In genomic region chr10:22017469-22018159, GRCm38 (mm10) we compare ENCODE assay signal across 23 mouse cellular contexts. TPM values are rescaled to one million over a fixed set of nuclear protein-coding genes. Genes with fewer than 3 reads are reported as not detected.
DNase-seq lines count a peak whose midpoint lies in the region; ATAC-seq and TF ChIP-seq lines count a peak whose summit lies in the region.
"Had no signal": no experiment of that assay in that cellular context is flagged by ENCODE, and none has a peak within 500 bp of the region (broad histone marks: within the 10 kb centered on the region; RNA-seq: fewer than 3 reads in every experiment).

No protein-coding gene starts in this region.

- H3K27me3 ChIP-seq in forebrain, embryonic 10.5 days (ENCODE audit: poor library complexity, severe bottlenecking): no peaks in the 10 kb centered on the region
- no peaks in the 10 kb centered on the region for H3K27me3 ChIP-seq in forebrain, embryonic 16.5 days (replicated peaks; ENCODE audit: control insufficient read depth, insufficient read depth, low read length)
- no peaks in the 10 kb centered on the region for H3K27me3 ChIP-seq in lung, postnatal 0 days (replicated peaks; ENCODE audit: insufficient read depth, low read length)
- no peaks in the 10 kb centered on the region for H3K27me3 ChIP-seq in hindbrain, embryonic 16.5 days (replicated peaks; ENCODE audit: control insufficient read depth, insufficient read depth, low read length)
- H3K27me3 ChIP-seq: heart, embryonic 15.5 days; liver, embryonic 13.5 days had no signal

- no peak overlapping the region for H3K4me2 ChIP-seq in forebrain, embryonic 16.5 days (ENCODE audit: low read length)
- no peak overlapping the region for H3K4me2 ChIP-seq in lung, postnatal 0 days (replicated peaks; ENCODE audit: low read depth, low read length)
- no peak overlapping the region for H3K4me2 ChIP-seq in hindbrain, embryonic 16.5 days (ENCODE audit: low read length)
- H3K4me2 ChIP-seq: heart, embryonic 15.5 days; liver, embryonic 13.5 days had no signal

- no peak overlapping the region for H3K9ac ChIP-seq in forebrain, embryonic 16.5 days (replicated peaks; ENCODE audit: low read depth, low read length)
- H3K9ac ChIP-seq in lung, postnatal 0 days (replicated peaks; ENCODE audit: low read depth): no peak overlapping the region
- no peak overlapping the region for H3K9ac ChIP-seq in hindbrain, embryonic 16.5 days (ENCODE audit: low read depth, low read length)
- H3K9ac ChIP-seq: heart, embryonic 15.5 days; liver, embryonic 13.5 days had no signal

- WGBS in forebrain, embryonic 10.5 days: 63% methylated on average over 16 of the region's 16 CpGs
- WGBS in forebrain, embryonic 16.5 days: 55% methylated on average over 16 of the region's 16 CpGs
- WGBS in lung, postnatal 0 days: 56% methylated on average over 16 of the region's 16 CpGs
- 59% methylated on average over 16 of the region's 16 CpGs for WGBS in hindbrain, embryonic 16.5 days

- H3K27ac ChIP-seq in forebrain, embryonic 10.5 days: peak overlapping the region; percentile 68; the same call in 1 of the 2 replicates
- H3K27ac ChIP-seq in forebrain, embryonic 16.5 days (ENCODE audit: low read length): no peak overlapping the region
- H3K27ac ChIP-seq in lung, postnatal 0 days (ENCODE audit: low read length): no peak overlapping the region
- no peak overlapping the region for H3K27ac ChIP-seq in hindbrain, embryonic 16.5 days (ENCODE audit: low read depth, low read length)
- H3K27ac ChIP-seq: heart, embryonic 15.5 days; hindbrain, embryonic 10.5 days; limb, embryonic 10.5 days; liver, embryonic 13.5 days had no signal

- no peak for TF ChIP-seq EP300 in lung, postnatal 0 days (IDR thresholded peaks at IDR 0.05)

- H3K4me1 ChIP-seq in forebrain, embryonic 10.5 days: peaks cover 10% of the 10 kb centered on the region
- no peaks in the 10 kb centered on the region for H3K4me1 ChIP-seq in forebrain, embryonic 16.5 days (replicated peaks; ENCODE audit: control insufficient read depth, insufficient read depth, low read length)
- no peaks in the 10 kb centered on the region for H3K4me1 ChIP-seq in lung, postnatal 0 days (ENCODE audit: insufficient read depth, low read depth, low read length)
- H3K4me1 ChIP-seq in hindbrain, embryonic 16.5 days (ENCODE audit: control insufficient read depth, insufficient read depth, low read depth, low read length): no peaks in the 10 kb centered on the region
- H3K4me1 ChIP-seq: heart, embryonic 15.5 days; hindbrain, embryonic 10.5 days; limb, embryonic 10.5 days; liver, embryonic 13.5 days had no signal

- no peaks in the 10 kb centered on the region for H3K9me3 ChIP-seq in forebrain, embryonic 10.5 days
- no peaks in the 10 kb centered on the region for H3K9me3 ChIP-seq in forebrain, embryonic 16.5 days (ENCODE audit: control insufficient read depth, low read length)
- no peaks in the 10 kb centered on the region for H3K9me3 ChIP-seq in lung, postnatal 0 days (ENCODE audit: low read length)
- no peaks in the 10 kb centered on the region for H3K9me3 ChIP-seq in hindbrain, embryonic 16.5 days (ENCODE audit: control insufficient read depth, low read length)
- H3K9me3 ChIP-seq: heart, embryonic 15.5 days; hindbrain, embryonic 10.5 days; limb, embryonic 10.5 days; liver, embryonic 13.5 days had no signal

- H3K36me3 ChIP-seq in forebrain, embryonic 10.5 days (replicated peaks): no peaks in the 10 kb centered on the region
- no peaks in the 10 kb centered on the region for H3K36me3 ChIP-seq in forebrain, embryonic 16.5 days (ENCODE audit: control insufficient read depth, insufficient read depth)
- H3K36me3 ChIP-seq in lung, postnatal 0 days (ENCODE audit: insufficient read depth, low read length): no peaks in the 10 kb centered on the region
- H3K36me3 ChIP-seq in hindbrain, embryonic 16.5 days (ENCODE audit: control insufficient read depth, insufficient read depth, low read length): no peaks in the 10 kb centered on the region
- H3K36me3 ChIP-seq: heart, embryonic 15.5 days; hindbrain, embryonic 10.5 days; limb, embryonic 10.5 days; liver, embryonic 13.5 days had no signal

- no peak for TF ChIP-seq CTCF in lung, postnatal 0 days (IDR thresholded peaks at IDR 0.05)

- H3K4me3 ChIP-seq in forebrain, embryonic 10.5 days: no peak overlapping the region
- no peak overlapping the region for H3K4me3 ChIP-seq in forebrain, embryonic 16.5 days (replicated peaks; ENCODE audit: low read length)
- H3K4me3 ChIP-seq in lung, postnatal 0 days (ENCODE audit: low read depth, low read length): no peak overlapping the region
- H3K4me3 ChIP-seq in hindbrain, embryonic 16.5 days (ENCODE audit: low read length): no peak overlapping the region
- H3K4me3 ChIP-seq: erythroblast, embryonic 14.5 days; heart, embryonic 15.5 days; hindbrain, embryonic 10.5 days; limb, embryonic 10.5 days; liver, embryonic 13.5 days had no signal

- no peak for ATAC-seq in forebrain, embryonic 16.5 days
- ATAC-seq in lung, postnatal 0 days: no peak
- no peak for ATAC-seq in hindbrain, embryonic 16.5 days
- ATAC-seq: intestine, postnatal 0 days had no signal

- no peak for DNase-seq in forebrain, embryonic 10.5 days (ENCODE audit: extremely low spot score, low spot score)
- DNase-seq in lung, postnatal 0 days (ENCODE audit: low spot score): peak; percentile 5
- no peak for DNase-seq in lung, postnatal 36 days
- peak; percentile 50 for DNase-seq in brain, adult 2 months (ENCODE audit: low read depth, low spot score)
- DNase-seq in retina, adult 2 months (ENCODE audit: low read depth, low spot score): peak; percentile 87
- DNase-seq in thymus, postnatal 4 days: no peak
- DNase-seq: cerebellum, adult 8-10 months; liver, embryonic 13.5 days; lung, postnatal 10 days had no signal

RNA-seq across cellular contexts. Expression of gene 4930444G20Rik, which starts 50.3 kb away (rescaled TPM):
- not detected in 2 replicates for polyA plus RNA-seq in forebrain, embryonic 10.5 days (2016; fragmentation: Nextera tagmentation; extraction: Ambion mirVana)
- polyA plus RNA-seq in forebrain, embryonic 16.5 days (2015; fragmentation: Nextera tagmentation; extraction: Ambion mirVana): not detected in 2 replicates
- polyA plus RNA-seq in lung, postnatal 0 days (2015; fragmentation: Nextera tagmentation; extraction: Ambion mirVana): not detected in 2 replicates
- polyA plus RNA-seq in hindbrain, embryonic 16.5 days (2015; fragmentation: Nextera tagmentation; extraction: Ambion mirVana): not detected in 2 replicates
- polyA plus RNA-seq: cortical plate, adult 2 months; erythroblast, embryonic 14.5 days; gonadal fat pad, adult 2 months; heart, embryonic 15.5 days; hindbrain, embryonic 10.5 days; intestine, postnatal 0 days; large intestine, adult 2 months; limb, embryonic 10.5 days; liver, embryonic 13.5 days; neural tube, embryonic 11.5 days; small intestine, adult 2 months; stomach, embryonic 14.5 days; thymus, postnatal 0 days had no signal

Comparison
In these comparisons a context has a peak if more than half of its experiments do, and no peak if none do; other contexts are left out.
1. DNase-seq: peak in lung, postnatal 0 days (single experiment), brain, adult 2 months (single experiment) and retina, adult 2 months (single experiment); none in forebrain, embryonic 10.5 days (single experiment), lung, postnatal 36 days (single experiment) and thymus, postnatal 4 days (single experiment).